Mouse (Mus musculus) monocyte, adult 2 months (primary cell): ENCODE measurements around the gene Olfr1115.
"Not testable (repeated sequence)": the region's sequence is repeated elsewhere in the genome, so short reads cannot be mapped to it uniquely, and the experiment has no call there.

Source experiments
- DNase-seq, 2 experiments: peaks; one replicate each; pipeline ENCODE4 v3.0.0; 2022; ENCODE audit warnings: low spot score in 2 of 2, low read depth in 1 of 2

The Olfr1115 gene

GRCm38 (mm10) chr2:87247713-87248112, at the start of gene Olfr1115:
TSS of gene Olfr1115 (plus strand) at chr2:87248013.
- DNase-seq, result no peak

DNA sequence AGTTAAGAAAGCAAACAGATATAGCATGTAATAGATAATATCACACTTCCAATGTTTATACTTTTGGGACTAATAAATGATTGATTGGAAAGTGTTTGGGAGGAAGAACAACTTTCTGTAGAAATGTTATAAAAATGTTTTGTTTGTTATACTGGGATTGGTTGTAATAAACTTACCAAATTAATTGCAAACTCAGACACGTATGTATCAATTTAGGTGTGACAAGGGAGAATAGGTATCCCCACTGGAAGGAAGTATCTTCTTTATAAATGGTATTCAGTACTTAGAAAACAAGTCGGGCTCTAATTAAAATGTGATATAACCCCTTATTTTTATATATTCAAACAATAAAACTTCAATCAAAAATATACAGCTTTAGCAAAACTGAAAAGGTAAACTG, 39.1 kb upstream of the Olfr1115 start, which contains the start of gene Olfr1113:
Gene Olfr1113, plus strand, starts transcription at position 301 of the 400 bp plus-strand sequence.
- DNase-seq, result no peak

- no peak for DNase-seq
Observed at GRCm38 (mm10) chr2:87267234-87267633, 19.4 kb downstream of the Olfr1115 start, which contains the start of gene Olfr1116. TSS of gene Olfr1116 (plus strand) at chr2:87267534.

DNA sequence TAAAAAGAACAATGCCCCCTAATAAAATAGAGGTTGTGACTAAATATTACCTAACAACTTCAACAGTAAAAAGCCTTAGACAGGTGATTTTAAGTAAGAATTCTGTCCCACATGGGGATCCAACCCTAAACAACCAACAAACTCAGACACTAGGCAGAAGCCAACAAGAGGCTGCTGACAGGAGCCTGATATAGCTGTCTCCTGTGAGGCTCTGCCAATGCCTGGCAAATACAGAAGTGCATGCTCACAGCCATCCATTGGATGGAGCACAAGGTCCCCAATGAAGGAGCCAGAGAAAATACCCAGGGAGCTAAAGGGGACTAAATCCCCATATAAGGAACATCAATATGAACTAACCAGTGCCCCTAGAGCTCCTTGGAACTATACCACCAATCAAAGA, 46.2 kb downstream of the Olfr1115 start:
- DNase-seq, result not testable (repeated sequence)
